Mouse (Mus musculus) kidney, postnatal 25 days (tissue): ENCODE measurements around the gene Clcnkb.

Experiments used
- DNase-seq, 2 experiments: peaks; one replicate each; pipeline ENCODE4 v3.0.0; 2021; ENCODE audit warnings: mixed read lengths in 2 of 2

The Clcnkb gene

DNA sequence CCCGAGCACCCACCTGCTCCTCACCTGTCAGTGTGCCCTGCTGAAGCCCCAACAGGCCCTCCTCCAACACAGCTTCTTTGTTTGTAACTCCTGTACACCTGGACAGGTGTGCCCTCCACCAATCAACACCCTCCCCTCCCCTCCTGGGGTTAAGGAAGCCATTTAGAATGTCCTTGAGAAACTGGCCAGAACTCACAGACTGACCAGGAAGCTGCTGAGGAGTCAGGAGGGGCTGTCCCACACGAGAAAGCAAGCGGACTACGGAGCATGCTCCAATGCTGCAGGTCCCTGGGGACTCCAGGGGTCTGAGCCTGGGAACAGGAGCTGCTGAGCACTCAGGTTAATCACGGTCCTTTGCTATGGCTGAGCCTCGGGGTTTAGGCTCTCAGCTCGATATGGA is at the start of gene Clcnkb:
TSS of gene Clcnkb (minus strand) at position 91 of the 400 bp plus-strand sequence.
- peak; percentile 53 to 86 for DNase-seq

DNA sequence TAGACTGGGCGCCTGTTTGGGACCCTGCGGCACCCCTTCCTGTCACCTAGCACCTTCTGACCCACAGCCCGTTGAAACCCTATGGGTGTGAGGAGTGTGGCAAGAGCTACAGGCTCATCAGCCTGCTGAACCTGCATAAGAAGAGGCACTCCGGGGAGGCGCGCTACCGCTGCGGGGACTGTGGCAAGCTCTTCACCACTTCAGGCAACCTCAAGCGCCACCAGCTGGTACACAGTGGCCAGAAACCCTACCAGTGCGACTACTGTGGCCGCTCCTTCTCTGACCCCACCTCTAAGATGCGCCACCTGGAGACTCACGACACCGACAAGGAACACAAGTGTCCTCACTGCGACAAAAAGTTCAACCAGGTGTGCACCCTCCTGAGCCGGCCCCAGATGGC is 48.9 kb upstream of the Clcnkb start:
- DNase-seq = no peak

DNA sequence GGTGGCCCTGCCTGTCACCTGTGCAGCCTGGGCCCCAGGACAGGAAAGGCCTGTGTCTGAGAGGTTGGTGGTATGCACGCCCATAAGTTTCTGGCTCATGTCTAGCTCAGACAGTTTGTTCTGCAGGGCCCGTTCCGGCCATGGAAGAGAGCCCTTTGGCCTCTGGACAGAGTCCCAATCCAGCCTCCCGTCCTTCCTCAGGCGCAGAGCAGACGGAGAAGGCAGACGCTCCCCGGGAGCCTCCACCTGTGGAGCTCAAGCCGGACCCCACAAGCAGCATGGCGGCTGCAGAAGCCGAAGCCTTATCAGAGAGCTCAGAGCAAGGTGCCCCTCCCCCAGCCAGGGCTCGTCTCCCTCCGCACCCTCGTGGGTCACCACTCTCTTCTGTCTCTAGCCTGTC is 47.7 kb upstream of the Clcnkb start:
- peak; percentile 67 to 83 for DNase-seq

DNA sequence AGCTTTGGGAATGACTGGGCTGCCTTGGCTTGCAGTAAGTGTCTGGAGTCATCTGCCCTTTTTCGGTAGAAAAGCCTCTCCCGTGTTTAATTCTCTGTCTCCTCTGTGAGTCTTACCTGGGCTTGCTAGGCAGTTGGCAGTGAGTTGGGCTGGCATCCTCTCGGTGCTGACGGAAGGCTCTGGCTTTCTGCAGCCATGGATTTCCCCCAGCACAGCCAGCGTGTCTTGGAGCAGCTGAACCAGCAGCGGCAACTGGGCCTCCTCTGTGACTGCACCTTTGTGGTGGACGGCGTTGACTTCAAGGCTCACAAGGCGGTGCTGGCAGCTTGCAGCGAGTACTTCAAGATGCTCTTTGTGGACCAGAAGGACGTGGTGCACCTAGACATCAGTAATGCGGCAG is 45.8 kb upstream of the Clcnkb start:
- no peak for DNase-seq

DNA sequence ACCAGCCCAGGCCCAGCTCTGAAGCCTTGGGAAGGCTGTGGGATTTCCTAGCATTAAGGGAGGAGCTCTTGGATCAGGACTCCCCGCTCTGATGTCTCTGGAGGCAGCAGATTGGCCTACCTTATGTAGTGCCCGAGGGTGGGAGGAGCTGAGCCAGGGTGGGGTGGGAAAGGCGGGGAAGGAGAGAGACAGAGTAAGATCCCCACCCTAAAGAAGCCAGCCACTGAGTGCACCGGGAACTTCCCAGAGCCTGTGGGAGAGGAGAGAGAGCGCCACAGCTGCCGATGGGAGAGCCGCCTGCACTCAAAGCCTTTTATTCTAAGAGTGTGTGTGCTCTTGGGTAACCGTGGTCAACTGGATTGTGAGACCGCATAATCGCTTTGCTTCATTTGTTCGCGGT is 45.3 kb upstream of the Clcnkb start:
- no peak for DNase-seq

DNA sequence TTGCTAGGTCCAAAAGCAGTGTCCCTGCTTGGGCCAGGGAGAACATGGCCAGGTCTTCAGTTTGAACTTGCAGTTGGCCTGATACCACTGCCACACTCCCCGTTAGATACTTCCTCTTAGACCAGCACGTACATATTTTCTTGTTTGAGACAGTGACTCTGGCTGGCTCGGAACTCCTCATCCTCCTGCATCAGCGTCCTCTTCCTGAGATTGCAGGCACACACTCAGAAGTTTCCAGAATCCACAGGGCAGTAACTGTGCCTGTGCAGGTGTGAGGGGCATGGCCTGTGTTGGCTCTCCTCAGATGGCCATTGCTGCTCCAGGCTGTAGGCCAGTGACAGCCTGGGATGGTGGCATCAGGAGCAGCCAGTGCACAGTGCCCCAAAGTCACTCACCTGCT is 44.7 kb upstream of the Clcnkb start:
- no peak for DNase-seq

DNA sequence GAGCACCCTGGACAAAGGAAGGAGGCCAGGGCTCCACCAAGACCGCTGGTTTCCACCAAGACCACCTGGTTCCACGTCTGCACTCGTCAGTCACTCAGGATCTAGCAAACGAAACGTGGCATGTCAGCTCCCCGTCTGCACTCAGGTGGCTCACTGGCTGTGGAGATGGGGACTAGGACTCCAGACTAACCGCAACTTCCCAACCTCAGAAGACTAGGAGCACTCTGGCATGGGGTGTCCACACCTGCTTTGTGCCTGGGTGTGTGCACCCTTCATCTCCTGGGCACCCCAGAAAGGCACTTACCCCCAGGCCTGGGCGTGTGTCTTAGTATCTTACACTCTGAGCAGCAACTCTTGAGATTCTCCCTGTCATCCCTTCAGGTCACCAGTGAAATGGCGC is 44.0 kb upstream of the Clcnkb start:
- no peak for DNase-seq

DNA sequence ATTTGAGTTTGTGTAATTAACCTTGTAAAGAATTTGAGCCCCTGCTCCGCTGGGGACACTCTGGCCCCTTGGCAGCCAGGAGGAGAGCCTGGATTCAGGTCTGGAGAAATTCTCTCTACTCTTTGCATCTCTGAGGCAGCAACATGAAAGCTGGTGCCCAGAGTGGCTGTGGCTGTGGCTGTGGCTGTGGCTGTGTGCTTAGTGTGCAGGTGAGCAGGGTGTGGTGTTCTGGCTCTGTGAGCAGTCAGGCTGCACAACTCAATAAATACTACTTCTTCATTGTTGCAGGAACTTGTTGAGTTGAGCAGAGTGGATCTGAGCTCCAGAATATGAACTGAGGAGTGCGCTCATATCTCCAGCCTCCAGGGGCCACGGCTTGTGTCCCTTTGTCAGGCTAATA is 43.1 kb upstream of the Clcnkb start:
- no peak for DNase-seq

DNA sequence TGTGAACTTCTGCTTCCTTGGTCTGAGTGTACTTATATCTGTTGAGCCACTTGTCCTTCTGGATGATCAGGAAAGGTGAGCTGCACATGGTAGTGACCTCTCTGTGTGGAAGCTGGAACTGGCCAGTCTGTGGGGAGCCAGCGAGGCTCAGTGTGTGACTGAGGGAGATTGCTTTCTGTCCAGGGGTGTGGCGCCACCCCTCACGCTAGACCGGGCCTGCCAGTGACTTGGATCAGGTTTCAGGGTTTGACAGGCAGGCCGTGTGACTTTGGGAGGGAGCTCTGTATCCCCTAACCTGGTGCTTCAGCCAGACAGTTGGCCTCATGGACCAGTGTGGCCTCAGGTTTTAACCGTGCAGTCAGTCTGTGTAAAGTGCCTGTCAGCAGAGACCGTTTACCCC is 42.4 kb upstream of the Clcnkb start:
- peak; percentile 46 to 80 for DNase-seq

DNA sequence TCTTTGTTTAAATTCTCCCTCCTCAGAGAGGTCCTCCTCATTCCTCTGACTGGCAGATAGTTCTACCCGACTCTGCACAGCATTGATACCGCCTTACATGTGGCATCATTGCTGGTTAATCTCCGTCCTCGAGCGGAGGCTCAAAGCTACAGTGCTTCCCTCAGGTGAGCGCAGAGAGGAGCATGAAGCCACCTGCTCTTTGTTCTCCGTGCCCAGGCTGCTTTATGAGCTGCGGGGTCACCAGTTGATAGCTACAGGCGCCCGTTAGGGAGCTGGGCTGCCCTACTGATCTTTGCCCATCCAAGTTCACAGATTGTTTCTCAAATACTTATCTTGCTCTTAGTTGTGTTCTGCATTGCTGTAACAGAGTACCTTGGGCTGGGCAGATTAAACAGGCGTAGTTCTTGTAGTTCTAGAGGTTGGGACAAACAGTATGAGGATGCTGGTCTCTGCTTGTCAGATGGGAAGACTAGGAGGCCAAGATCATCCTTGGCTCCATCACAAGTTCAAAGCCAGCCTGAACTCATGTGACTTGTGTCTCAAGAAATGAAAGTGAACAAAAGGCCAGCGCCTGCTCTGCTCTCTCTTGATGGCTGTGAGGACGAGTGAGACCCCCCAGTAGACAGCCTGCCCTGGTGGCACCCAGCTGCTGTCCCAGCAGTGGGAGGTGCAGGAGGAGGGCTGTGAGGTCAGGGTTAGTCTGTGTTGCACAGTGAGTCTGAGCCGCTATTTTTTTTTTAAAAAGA is 40.6 kb upstream of the Clcnkb start:
- no peak for DNase-seq

DNA sequence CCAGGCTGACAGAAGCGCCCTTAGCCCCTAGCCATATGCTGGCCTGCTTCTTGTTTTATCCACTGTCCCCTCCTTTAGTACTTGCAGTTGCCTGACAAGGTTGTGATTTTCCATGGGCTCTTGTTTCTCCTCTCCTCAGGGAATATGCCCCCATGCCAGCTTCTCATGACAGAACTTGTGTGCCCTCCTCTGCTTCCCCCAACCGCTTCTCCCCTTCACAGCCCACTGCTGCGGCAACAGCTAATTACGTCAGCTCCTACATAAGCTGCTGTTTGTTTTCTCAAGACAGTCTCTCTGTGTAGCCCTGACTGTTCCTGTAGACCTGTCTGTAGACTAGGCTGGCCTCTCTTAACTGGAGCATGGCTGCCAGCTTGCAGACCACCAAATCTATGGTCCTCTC is 39.7 kb upstream of the Clcnkb start:
- peak in 1 of 2 experiments; percentile 26 for DNase-seq

DNA sequence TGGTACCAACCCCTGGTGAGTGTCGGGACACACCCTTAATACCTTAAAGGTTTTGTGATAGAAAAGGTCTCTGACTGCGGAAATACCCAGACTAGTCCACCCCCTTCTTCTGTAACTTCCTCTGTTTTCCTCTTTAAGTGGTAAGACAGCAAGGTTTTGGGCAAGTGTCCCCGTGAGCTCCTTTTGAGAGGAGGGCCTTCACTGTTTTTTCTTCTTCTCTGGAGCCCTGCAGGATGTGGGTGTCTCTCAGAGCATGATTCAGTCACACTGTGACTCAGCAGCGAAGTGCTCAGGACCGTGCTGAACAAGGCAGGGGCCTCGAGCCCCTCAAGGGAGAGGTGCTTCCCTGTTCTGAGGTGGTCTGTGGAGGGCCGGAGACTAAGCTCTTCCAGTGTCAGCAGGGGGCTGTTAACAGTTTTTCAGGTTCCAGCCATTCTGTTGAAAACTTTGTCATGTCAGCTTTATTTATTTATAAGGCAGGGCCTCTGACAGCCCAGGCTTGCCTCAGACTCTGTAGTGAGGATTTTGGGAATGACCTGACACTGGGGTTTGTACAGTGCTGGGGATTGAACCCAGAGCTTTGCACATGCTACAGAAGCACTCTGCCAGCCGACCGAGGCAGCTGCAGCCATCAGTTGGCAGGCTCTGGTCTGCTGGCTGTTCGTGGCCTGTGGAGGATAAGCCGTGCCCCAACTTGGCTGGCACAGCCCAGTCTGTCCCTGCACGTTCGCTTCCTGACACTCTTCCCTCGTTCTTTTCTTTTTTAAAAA is 39.0 kb upstream of the Clcnkb start:
- DNase-seq = peak in 1 of 2 experiments; percentile 28

DNA sequence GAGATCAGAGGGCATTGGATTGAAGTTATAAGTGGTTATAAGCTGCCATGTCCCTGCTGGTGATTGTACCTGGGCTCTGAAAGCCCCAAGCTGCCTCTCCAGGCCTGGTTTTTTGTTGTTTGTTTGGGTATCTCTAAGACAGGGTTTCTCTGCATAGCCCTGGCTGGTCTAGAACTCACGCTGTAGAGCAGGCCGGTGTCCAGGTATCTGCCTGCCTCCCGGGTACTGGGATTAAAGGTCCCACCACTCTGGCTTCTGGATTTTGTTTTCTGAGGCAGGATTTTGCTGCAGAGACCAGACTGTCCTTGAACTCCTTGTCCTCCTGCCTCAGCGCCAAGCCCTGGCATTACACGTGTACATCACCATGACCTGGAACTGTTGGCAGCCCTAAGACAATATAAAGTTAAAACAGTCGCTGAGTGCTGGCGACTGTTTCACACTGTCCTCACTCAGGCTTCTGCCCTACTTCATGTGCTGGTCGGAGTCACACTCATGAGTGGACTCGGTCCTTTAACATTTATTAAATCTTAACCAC is 36.2 kb upstream of the Clcnkb start:
- DNase-seq = peak in 1 of 2 experiments; percentile 47

DNA sequence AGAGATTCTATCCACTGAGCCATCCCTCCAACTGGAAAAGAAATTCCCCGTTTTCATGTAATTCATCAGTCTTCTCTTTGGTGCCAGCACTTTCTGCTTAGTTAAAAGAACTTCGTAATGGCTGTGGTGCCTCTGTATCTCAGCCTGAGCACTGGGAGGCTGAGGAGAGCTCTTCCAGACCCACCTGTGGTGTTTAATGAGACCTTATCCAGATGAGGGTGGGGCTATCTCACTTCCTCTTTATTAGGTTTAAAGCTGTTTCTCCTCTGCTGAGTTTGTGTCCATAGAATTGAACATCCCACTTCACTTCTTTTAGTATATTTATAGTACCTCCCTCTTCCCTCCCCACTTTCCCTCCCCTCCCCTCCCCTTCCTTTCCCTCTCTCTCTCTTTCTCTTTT is 35.4 kb upstream of the Clcnkb start:
- no peak for DNase-seq

DNA sequence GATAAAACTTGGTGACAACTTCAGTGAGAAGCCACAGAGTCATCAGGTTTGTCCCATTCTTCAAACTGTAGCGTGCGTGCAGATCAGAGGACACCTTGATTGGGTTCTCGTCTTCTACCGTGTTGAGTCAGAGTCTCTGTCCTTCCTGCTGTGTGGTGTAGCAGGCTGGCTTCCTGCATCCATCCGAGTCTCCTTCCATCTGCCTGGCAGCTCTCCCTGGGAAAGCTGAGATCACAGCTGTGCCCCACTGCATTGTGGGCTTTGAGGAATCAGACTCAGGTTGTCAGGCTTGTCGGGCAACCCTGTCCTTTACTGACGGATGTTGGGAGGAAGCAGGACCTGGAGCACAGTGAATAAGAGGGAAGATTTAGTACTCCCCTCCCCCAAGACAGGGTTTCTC is 30.4 kb upstream of the Clcnkb start:
- no peak for DNase-seq

DNA sequence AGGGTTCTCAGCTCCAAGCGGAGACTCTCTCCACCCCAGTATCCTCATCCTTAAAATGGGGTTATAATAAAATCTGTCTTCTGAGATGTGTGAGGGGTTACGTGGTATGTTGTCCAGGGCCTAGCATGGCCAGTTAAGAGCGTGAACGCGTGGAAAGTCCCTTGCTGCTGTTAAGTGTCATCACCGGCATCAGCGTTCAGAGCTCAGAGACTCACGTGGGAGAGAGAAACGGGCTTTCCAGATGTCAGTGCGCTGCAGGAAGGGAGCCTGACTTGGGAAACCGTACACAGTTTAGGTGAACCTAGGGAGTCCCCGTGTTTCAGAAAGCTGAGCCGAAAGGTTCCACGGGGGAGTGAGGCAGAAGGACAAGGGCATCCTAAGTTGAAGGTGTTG is 29.5 kb upstream of the Clcnkb start:
- DNase-seq = no peak

DNA sequence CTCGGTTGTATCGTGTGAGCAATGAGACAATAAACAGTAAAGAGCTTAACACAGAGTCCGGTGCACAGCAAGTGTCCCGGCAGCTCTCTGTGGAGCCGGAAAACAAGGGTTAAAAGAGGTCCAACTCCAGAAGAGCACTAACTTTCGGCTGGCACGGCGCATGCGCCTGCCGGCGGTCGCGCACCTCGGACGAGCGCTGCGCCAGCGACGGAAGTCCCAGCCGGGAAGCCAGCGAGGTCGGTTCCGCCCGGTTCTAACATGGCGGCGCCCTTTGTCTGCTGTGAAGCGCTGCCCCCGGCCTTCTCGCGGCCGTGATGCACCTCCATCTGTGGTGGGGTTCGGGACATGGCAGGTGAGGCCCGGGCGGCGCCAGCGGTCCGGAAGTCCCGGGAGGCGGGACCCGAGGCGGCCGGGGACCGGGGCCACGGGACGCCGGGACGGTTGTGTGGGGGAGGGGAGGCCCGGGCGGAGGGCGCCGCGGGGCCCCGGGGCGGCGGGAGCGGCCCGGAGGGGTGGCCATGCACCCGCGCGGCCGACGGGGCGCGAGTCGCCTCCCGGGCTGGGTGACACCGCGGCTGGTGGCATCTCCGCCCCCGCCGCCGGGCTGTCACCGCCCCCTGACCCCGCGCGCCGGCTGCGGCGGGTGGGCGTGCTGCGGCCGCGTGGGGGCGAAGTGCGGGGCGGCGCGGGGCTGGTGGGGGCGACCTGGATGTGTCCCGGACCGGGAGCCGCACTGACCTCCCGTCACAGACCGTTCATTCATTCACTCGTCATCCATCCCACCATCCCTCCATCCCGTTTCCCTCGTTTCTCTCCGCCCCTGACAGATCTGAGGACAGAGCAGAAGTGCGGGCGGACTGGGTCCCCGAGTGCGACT is 28.9 kb upstream of the Clcnkb start, which contains the start of gene Zbtb17:
TSS of gene Zbtb17 (plus strand) at position 204 of the 877 bp plus-strand sequence.
- peak; percentile 91 to 95 for DNase-seq

DNA sequence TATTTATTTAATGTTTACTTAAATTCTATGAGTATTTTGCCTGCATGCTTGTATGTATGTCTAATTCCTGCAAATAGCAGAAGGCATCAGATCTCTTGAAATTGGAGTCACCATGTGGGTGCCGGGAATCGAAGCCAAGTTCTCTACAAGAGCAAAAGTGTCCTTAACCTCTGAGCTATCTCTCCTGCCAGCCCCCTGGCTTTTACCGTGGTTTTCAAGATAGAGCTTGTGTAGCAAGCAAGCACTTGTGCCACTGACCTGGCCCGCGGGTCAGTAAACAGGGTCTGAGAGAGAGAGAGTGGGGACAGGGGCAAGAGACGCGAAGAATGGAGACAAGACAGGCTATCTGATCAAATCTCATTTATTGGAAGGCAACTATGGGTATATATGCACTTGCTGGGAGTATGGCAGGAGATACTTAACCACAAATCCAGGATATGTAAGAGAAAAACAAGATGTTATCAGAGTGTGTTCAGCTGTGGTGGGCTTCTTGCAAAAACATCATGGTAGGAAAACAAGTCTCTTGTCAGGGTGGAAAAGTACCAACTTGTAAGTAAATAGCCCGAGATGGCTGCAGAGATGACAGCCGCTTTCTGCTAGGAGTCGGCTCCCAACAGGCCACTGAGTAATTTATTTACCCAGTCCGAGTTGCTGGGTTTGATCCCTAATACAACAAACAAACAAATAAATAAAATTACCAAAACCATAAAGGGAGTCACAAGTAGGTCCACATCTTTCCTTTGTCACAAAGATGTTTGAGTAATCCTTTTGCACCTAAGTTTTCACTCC is 28.0 kb upstream of the Clcnkb start:
- DNase-seq = no peak

DNA sequence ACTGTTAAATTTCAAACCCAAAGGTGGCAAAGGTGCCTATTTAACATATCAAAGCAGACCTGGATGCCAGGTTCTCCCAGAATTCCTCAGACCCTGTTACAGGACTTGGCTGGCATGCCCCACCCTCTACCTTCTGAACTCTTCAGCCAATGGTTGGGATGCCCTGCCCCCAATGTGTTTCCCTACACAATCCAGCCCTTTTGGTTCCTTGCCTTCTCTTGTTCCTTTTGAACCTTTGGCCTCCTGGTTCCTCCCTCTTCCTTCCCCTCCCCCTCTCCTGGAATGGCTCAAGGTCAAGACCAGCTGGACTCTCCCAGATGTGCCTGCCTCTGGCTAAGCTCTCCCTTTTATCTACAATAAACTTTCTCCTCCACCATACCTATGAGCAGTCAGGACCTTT is 25.1 kb upstream of the Clcnkb start:
- peak; percentile 80 to 92 for DNase-seq

DNA sequence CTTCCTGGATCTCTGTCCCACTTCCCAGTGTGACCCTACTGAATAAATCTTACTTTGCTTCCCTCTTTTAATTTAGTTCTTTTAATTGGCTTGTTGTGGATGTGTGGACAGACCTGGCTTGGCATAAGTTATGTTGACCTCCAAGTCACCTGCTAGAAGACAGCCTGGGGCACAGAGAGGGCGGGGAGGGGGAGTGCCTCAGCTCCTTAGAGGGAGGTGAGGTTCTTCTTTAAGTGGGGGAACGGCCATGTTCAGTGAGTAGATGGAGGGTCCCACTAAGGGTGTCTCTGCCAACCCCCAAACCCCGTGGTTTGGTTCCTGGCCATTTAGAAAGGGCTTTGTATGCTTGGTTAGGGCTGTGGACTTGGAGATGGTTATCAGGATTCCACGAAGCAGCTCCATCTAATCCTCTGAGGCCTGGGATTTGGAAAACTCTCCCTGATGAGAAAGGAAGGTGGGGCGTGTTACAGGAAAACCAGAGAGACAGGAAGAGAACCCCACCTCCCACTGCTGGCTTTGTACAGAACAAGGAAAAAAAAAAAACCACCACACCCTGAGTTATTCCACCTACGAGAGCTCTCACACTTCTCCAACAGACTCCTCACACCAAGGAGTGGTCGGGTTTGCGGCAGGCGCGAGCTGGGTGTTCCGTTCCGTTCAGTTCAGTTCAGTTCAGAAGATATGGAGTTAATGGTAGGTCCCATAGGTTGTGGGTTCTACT is 23.4 kb upstream of the Clcnkb start:
- DNase-seq = peak; percentile 58 to 82

DNA sequence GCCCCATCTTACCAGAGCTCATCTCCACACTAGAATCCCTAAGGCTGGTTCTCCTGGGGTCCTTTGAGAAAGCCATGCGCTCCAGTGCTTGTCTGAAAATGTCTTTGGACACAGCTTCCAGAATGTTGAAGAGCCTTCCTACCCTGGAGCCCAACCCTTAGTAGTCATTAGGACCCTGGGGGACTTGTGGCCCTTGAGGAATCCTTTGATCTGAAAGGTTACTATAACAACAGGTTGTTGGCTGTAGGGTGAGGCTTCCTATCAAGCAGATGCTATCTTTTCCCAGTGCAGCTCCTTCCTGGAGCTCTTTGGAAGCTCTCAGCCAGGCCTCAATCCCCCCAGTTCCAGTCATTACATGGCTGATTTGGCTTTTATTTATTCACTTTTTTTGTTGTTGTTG is 20.2 kb upstream of the Clcnkb start, which contains the start of gene Srarp:
TSS of gene Srarp (minus strand) at position 132 of the 400 bp plus-strand sequence.
- DNase-seq = no peak
